Mouse (Mus musculus) right cerebral cortex, postnatal 4 days (tissue): ENCODE results near the gene Zfp316.

Source experiments
- DNase-seq: peaks from one replicate; pipeline ENCODE4 v3.0.0-alpha.2; 2022

Zfp316 gene

DNA sequence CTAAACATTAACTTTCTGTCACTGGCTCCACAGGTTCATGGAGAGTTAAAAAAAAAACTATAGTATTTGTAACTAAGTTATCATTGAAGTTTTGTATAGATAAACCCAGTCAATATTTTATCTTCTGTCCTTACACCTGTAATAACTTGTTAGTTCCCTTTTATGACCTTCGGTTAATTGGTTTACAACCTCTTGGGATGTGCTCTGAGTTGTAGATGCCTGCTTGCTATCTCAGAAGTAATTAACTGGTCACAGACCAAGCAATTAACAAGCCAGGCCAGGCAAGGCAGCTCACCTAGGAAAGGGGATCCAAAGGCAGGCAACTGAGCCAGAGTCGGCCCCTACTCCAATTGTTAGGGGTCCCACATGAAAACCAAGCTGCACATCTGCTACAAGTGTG, 56.0 kb downstream of the Zfp316 start:
- no peak for DNase-seq

DNA sequence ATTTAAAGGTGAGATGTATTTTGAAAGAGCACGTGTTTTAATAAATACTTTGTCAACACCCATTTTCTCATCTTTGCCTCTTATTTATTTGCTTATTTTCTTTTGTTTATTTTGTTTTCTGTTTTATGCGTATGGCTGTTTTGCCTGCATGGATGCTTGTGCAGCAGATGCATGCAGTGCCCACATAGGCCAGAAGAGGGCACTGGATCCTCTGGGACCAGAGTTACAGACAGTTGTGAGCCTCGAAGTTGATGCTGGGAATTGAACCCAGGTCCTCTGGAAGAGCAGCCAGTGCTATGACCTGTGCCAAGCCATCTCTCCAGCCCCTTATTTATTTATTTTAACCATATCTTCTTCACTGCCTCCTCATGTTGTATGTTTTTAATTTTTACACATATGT, 64.8 kb downstream of the Zfp316 start:
- no peak for DNase-seq
